Mouse (Mus musculus) liver, embryonic 14.5 days (tissue): ENCODE data around the gene Hectd2.

Experiments used
- CTCF ChIP-seq: IDR thresholded peaks from 2 replicates; pipeline ENCODE4 v1.5.1; 2016; ENCODE audit warnings: antibody characterized with exemption, low read depth, control low read depth
- EP300 ChIP-seq: IDR thresholded peaks from 2 replicates; pipeline ENCODE4 v1.6.1; 2016; ENCODE audit warnings: antibody characterized with exemption, low read depth

DNA sequence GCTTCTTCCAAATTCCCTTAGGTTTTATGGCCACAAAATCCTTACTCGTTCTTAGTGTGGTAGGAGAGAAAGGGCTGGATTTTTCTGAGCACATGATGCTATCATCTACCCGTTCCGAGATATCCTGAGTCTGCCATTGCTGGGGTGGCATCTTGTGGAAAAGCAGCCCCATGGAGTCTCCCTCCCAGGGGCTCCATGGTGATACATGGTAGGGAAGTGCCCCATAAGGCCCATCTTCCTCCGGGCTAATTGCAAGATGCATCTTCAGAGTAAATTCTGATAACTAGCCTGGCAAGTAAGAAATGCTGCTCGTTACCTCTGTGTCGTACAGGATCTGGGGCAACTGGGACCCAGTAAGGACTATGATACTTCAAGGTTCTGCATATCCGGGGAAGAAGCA lies 110.8 kb downstream of the Hectd2 start:
- TF ChIP-seq CTCF (no peak), EP300 (no peak)
